Mouse (Mus musculus) ES-Bruce4 (cell line): ENCODE results near the gene Bmp15.

Source experiments
- CTCF ChIP-seq: IDR thresholded peaks from one replicate; pipeline ENCODE4 v1.8.1; 2011; ENCODE audit warnings: low read depth, low read length
- EP300 ChIP-seq: IDR thresholded peaks from 2 replicates; pipeline ENCODE4 v1.6.1; 2011; ENCODE audit warnings: low read depth, low read length; ENCODE audit not compliant: insufficient read depth
- POLR2A ChIP-seq: IDR thresholded peaks from one replicate; pipeline ENCODE4 v1.8.1; 2011; ENCODE audit warnings: low read length; ENCODE audit not compliant: insufficient read depth

GRCm38 (mm10) chrX:6320621-6321020 is at the start of gene Bmp15:
- TF ChIP-seq POLR2A: no peak
- no peak for TF ChIP-seq CTCF
- no peak for TF ChIP-seq EP300
